Mouse (Mus musculus) cerebellum, adult 2 months (tissue): ENCODE measurements around the gene Cdk18.

Experiments
- CTCF ChIP-seq: fragments of 200-500 bp; IDR thresholded peaks from 2 replicates; pipeline ENCODE4 v1.5.1; 2011; ENCODE audit warnings: low read depth, mild to moderate bottlenecking, control low read depth, low read length, moderate library complexity, borderline replicate concordance; ENCODE audit not compliant: insufficient read depth
- POLR2A ChIP-seq: fragments of 200-500 bp; IDR thresholded peaks from 2 replicates; pipeline ENCODE4 v1.6.1; 2011; ENCODE audit warnings: low read length, control low read depth, borderline replicate concordance; ENCODE audit not compliant: insufficient read depth

DNA sequence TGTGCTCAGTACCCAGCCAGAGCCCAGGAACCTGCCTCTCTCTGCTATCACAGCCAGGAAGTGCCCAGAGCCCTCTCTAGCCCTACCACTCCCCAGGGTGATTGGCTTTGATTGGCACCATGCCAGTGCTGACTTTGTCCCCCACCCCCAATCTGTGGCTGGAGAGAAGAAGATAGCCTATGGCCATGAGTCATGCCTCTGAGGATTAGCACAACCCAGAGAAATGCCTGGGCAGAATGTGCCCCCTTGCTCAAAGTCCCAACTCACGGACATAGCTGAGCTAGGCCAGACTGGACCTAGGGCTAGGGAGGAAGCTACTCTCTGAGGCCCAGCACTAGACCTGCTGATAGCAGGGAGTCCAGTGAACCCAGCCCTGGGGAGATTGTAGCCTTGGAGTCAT is 10.7 kb upstream of the Cdk18 start:
- TF ChIP-seq CTCF (no peak), POLR2A (no peak)
